Mouse (Mus musculus) adrenal gland, postnatal 36 days (tissue): ENCODE measurements around the gene Znhit3. TPM values are rescaled to one million over a fixed set of nuclear protein-coding genes. Genes with fewer than 3 reads are reported as not detected.
"Not testable (repeated sequence)": the region's sequence is repeated elsewhere in the genome, so short reads cannot be mapped to it uniquely, and the experiment has no call there.

Experiments
- DNase-seq, 2 experiments: peaks; one replicate each; pipeline ENCODE4 v3.0.0; 2021; ENCODE audit warnings: mixed read lengths in 1 of 2
- microRNA-seq: library from miRNA; unstranded; fragments of <30 nt; microRNA quantifications from one replicate; pipeline ENCODE4 v1.2.0, GENCODE M21; 2021
- total RNA-seq, 2 experiments: library from RNA; stranded (reverse); gene quantifications; 2 replicates each; pipeline ENCODE4 v1.2.3; 2021

The Znhit3 gene
- total RNA-seq, 2 experiments from 2014 or later: 12.0 to 15.3 TPM

DNA sequence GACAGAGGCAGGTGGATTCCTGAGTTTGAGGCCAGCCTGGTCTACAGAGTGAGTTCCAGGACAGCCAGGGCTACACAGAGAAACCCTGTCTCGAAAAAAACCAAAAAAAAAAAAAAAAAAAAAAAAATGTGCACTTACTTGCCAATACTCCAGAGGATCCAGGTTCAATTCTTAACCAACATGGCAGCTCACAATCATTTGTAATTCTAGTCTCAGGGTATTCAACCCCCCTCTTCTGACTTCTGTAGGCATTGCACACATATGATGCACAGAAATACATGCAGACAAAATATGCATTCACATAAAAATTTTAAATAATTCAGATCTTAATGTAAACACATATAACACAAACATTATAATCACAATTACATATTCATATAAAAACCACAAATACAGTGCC, 40.1 kb downstream of the Znhit3 start:
- DNase-seq: not testable (repeated sequence)

- no peak for DNase-seq
These were observed 42.9 kb downstream of the Znhit3 start for GRCm38 (mm10) chr11:84873042-84873833.

DNA sequence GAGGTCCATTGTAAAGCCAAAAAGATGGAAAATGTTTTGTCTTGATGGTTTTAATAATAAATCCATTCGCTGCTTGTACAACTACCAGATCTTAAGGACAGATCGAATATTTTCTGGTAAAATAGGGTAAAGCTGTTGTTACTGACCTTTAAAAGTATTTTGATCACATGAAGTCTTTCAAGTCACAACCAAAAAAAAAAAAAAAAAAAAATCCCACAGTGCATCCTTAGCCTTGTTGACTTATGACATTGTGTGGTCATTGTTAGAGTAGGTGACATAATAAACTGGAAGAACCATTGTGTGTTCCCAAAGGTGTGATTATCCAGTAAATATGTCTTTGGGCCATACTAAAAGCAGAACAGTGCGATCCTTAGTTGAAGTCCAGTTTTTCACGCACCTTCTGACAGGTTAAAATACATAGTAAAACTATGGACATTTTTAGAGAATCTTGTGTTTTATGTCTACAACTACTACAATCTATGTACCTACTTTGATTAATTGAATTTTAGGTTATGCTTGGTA, 44.6 kb downstream of the Znhit3 start:
- DNase-seq: no peak

- DNase-seq: peak in 1 of 2 experiments; percentile 64
These were observed 45.1 kb downstream of the Znhit3 start for GRCm38 (mm10) chr11:84871046-84871445.

DNA sequence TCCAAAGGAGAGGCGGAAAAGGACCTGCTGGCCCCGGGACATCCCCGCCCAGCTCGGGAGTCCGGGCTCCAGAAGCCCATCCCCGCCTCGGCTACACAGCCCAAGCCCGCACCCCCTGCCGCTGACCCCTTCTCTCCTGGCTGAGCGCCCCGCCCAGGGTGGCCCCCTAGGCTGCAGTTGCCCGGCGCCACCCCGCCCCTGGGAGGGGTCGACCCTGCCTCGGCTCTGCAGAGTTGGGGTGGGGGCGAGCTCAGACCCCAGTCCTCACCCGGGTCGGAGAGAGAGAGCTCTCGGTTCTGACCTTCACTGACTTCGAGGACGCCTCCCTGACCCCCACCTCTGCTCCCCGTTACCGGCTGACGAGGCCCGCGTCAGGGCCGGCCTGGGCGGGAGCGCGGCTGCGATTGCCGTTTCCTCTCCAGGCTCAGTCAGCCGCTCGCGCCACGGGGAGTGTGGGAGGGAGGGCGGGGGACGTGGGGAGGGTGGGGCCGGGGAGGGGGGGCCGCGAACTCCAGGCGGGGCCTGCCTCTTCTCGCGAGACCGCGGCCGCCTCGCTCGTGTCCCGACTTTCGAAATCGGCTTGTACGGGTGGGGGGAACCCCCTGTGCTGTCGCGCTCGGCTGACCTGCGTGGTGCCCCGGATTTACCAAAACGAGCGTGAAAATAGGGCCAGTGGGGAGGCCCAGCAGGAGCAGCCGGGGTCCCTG, 45.7 kb downstream of the Znhit3 start, which contains the start of gene Ggnbp2:
TSS of gene Ggnbp2 (minus strand) at position 481 of the 707 bp plus-strand sequence.
- peak; percentile 96 for DNase-seq

DNA sequence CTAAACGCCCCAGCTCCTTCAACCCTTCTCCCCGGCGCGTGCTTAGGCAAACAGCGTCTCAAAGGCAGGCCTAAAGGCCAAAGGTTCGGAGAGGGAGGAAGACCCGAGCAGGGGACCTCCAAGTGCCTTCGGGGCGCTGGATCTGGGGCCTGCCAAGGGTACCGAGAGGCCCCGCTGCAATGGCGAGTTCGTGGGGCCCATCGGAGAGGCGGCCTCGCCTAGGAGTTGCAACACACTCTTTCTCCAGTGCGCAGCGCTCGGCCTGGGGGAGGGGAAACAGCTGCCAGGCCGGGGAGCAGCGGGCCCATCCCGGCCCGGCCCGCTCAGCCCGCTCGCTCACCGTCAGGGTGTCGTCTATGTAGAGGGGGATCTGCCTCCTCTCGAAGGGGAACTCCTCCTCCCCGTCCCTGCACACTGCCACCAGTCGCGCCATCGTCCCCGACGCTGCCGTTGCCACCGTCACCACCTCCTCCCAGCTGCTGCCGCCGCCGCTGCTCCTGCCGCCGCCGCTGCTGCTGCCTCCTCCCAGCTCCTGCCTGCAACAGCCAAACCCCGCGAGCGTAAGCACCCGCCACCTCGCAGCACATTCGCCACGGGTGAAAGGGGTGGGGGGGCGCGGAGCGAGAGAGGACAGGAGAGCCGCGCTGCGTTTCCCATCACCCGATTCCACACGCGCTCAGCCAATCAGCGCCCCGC, 46.5 kb downstream of the Znhit3 start:
- DNase-seq: peak; percentile 94 to 96

DNA sequence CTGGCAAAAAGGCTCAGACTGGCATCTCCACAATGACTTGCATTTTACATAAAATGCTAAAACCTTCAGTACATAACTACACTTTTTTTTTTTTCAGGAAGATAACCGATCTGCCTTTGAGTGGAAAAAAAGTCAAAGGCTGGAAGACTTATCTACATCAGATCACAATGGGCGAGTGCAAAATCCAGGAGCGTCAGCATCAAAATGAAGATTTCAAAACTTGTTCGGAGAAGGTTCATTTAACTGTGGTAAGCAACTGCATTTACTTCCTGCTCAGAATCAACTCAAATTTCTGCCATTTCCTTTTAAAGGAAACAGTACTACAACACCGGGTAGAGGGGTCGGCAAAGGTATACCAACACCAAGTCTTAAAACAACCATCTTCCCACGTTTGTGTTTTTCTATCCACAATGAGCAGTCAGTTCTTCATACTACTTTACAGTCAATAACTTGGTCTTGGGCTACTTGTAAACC, 47.3 kb downstream of the Znhit3 start:
- no peak for DNase-seq

GRCm38 (mm10) chr11:84867586-84867985, 48.6 kb downstream of the Znhit3 start:
- no peak for DNase-seq

DNA sequence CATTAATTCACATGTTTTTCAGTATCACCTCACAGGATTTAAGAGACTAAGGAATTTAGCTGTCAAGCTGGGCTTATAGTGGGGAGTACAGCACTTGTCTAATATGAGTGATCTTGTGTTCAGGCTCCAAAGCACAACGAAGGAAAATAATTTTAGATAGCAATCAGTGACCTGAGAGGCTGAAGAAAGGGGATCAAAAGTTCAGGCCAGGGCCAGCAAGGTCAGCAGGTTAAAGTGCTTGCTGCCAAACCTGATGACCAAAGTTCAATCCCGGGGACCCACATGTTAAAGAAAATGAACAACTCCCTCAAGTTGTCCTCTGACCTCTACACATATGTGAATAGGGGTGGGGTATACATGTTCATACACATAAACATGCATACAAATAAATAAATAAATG, 50.9 kb downstream of the Znhit3 start:
- DNase-seq: no peak

Small RNA genes within 50 kb of the gene (microRNA-seq; reads per million reads assigned to microRNA genes)
- not detected for gene Gm23564

Other genes with a start within 250 kb of the Znhit3 start
- gene Mrm1, start 96.9 kb downstream of the Znhit3 start, total RNA-seq: 10 to 100 TPM; 14.7 to 22.1 TPM
- 10 to 100 TPM; 36.4 to 45.0 TPM for gene Dhrs11, start 87.4 kb downstream of the Znhit3 start, total RNA-seq
- gene Ggnbp2, start 45.5 kb downstream of the Znhit3 start, total RNA-seq: 10 to 100 TPM; 66.6 to 71.7 TPM
- gene Myo19, start 36.2 kb downstream of the Znhit3 start, total RNA-seq: 10 to 100 TPM; 10.2 to 13.9 TPM
- 10 to 100 TPM in 1 of 2 experiments, 1 to 10 TPM in 1; 9.1 to 10.3 TPM for gene Pigw, start 36.1 kb downstream of the Znhit3 start, total RNA-seq
- 10 to 100 TPM in 1 of 2 experiments, 1 to 10 TPM in 1; 7.3 to 11.7 TPM for gene Car4, start 41.4 kb upstream of the Znhit3 start, total RNA-seq
- 10 to 100 TPM; 38.9 to 42.5 TPM for gene Usp32, start 223.8 kb upstream of the Znhit3 start, total RNA-seq